Mouse (Mus musculus) forebrain, postnatal 0 days (tissue): ENCODE measurements around the gene Elk3. TPM values are rescaled to one million over a fixed set of nuclear protein-coding genes. Genes with fewer than 3 reads are reported as not detected.

ENCODE experiments used
- ATAC-seq: fragments of 200-750 bp; cut with Nextera tagmentation; 2 replicates; pipeline ENCODE4 v1.8.0; 2017; ENCODE audit warnings: mild to moderate bottlenecking, moderate library complexity
- DNase-seq: peaks from one replicate; pipeline ENCODE4 v3.0.0-alpha.2; 2015
- H3K27ac ChIP-seq: fragments of 300-500 bp; sonication (generic); 2 replicates; pipeline ENCODE4 v1.5.1; 2014; ENCODE audit warnings: low read depth, mild to moderate bottlenecking, antibody characterized with exemption, low read length, moderate library complexity, mixed read lengths
- H3K27me3 ChIP-seq: fragments of 300-500 bp; sonication (generic); 2 replicates; pipeline ENCODE4 v1.6.1; 2014; ENCODE audit warnings: mild to moderate bottlenecking, low read length, mixed read lengths; ENCODE audit not compliant: insufficient read depth
- H3K36me3 ChIP-seq: fragments of 300-500 bp; sonication (generic); 2 replicates; pipeline ENCODE4 v1.6.1; 2014; ENCODE audit warnings: mild to moderate bottlenecking, moderate library complexity; ENCODE audit not compliant: insufficient read depth
- H3K4me1 ChIP-seq: fragments of 300-500 bp; sonication (generic); 2 replicates; pipeline ENCODE4 v1.6.1; 2014; ENCODE audit warnings: antibody characterized with exemption; ENCODE audit not compliant: insufficient read depth
- H3K4me2 ChIP-seq: fragments of 300-500 bp; sonication (generic); 2 replicates; pipeline ENCODE4 v1.6.1; 2014; ENCODE audit warnings: low read depth, mild to moderate bottlenecking, moderate library complexity
- H3K4me3 ChIP-seq: fragments of 300-500 bp; sonication (generic); 2 replicates; pipeline ENCODE4 v1.5.1; 2014; ENCODE audit warnings: low read depth, low read length, mixed read lengths
- H3K9ac ChIP-seq: fragments of 300-500 bp; sonication (generic); 2 replicates; pipeline ENCODE4 v1.6.1; 2014; ENCODE audit warnings: mild to moderate bottlenecking
- H3K9me3 ChIP-seq: fragments of 300-500 bp; sonication (generic); 2 replicates; pipeline ENCODE4 v1.6.1; 2016; ENCODE audit warnings: low read length
- CTCF ChIP-seq: sonication (generic); IDR thresholded peaks from 2 replicates; pipeline ENCODE4 v1.5.1; 2016; ENCODE audit warnings: antibody characterized with exemption, control low read depth, low read depth
- WGBS: fragments of 180-500 bp; shearing (Covaris S2); extraction: QIAGEN DNeasy Blood & Tissue Kit; methylation state at CpG from one replicate; pipeline ENCODE4 v1.1.7; 2014; 5-methylcytosine and 5-hydroxymethylcytosine counted together
- polyA plus RNA-seq: library from polyadenylated mRNA; unstranded; fragments of >200 nt; fragmentation: Nextera tagmentation; extraction: Ambion mirVana; gene quantifications from 2 replicates; pipeline ENCODE4 v1.2.1, GENCODE M21; 2015
- total RNA-seq: library from RNA; depleted of rRNA; stranded (reverse); fragments of >200 nt; gene quantifications from 2 replicates; pipeline ENCODE4 v1.2.3, GENCODE M21; 2014

Elk3 gene
- total and polyA plus RNA-seq, 2 experiments from 2014 or later, result 6.2 to 8.8 TPM

DNA sequence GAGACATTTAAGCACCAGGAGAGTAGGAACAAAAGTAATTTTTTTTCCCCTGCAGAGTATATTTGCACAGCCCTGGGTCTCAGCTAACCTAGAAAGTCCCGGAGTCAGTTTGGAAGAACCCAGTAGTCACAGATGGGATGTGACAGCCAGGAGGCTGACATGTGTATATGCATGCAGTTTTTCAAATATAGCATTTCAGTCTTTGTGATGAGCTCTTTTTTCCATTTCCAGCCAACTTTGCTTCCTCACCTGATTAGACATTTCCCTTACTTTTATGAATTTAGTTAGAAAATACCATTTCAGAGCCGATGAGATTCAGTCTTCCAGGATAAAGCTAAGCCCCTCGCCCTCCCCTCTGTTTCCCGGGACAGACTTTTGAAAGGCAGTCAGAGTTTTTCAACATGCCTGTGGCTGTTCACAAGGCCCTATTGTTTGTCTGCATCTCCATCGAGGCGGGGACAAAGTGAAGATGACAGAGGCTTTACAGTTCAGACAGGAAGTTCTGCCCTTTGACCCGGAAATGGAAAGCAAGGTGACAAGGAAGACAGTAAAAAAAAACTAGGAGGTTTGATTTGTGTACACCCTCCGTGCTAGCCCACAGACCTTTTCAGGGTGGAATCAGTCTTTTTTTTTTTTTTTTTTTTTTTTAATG lies 44.5 kb upstream of the Elk3 start:
- no peaks in the 10 kb centered on the region for H3K4me1 ChIP-seq
- no peak overlapping the region for H3K9ac ChIP-seq
- DNase-seq, result peak; percentile 26
- H3K4me3 ChIP-seq, result no peak overlapping the region
- no peaks in the 10 kb centered on the region for H3K9me3 ChIP-seq
- no peaks in the 10 kb centered on the region for H3K36me3 ChIP-seq
- no peak overlapping the region for H3K4me2 ChIP-seq
- no peaks in the 10 kb centered on the region for H3K27me3 ChIP-seq
- TF ChIP-seq CTCF, result no peak
- H3K27ac ChIP-seq, result no peak overlapping the region
- no peak for ATAC-seq
- 46% methylated on average over 8 of the region's 8 CpGs for WGBS

GRCm38 (mm10) chr10:93353545-93354326 lies 42.8 kb upstream of the Elk3 start:
- H3K27me3 ChIP-seq, result no peaks in the 10 kb centered on the region
- ATAC-seq (no peak), DNase-seq (no peak)
- H3K4me1 ChIP-seq, result no peaks in the 10 kb centered on the region
- no peak overlapping the region for H3K27ac ChIP-seq
- H3K4me2 ChIP-seq, result no peak overlapping the region
- no peaks in the 10 kb centered on the region for H3K36me3 ChIP-seq
- no peak overlapping the region for H3K9ac ChIP-seq
- no peak overlapping the region for H3K4me3 ChIP-seq
- WGBS, result 86% methylated on average over 10 of the region's 10 CpGs
- no peaks in the 10 kb centered on the region for H3K9me3 ChIP-seq
- TF ChIP-seq CTCF, result no peak

DNA sequence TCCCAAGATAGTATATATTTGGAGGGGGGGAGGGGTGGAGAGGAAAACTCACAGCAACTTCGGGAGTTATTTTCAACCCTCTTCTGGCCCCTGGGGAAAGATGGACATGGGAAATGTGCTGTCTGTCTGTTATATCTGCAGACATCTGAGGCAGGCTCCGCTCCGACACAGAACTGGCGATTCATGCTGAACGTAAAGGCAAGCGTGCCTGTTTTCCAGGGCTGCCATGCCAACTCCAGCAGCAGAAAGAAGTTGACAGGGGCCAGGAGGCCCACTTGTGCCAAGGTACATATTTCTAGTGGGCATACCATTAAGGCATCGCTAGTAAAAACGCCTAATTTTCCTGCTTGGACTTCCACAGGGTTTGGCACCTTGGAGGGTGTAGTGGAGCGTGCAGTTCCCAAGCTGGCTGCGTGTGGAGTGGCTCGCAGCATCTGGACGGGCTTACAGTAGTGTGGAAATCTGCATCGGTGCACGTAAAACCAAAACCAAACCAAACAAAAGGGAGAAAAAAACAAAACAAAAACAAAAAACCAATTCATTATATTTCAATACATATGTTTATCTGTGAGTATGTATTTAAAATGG lies 37.1 kb upstream of the Elk3 start:
- no peak for ATAC-seq
- Histone ChIP-seq H3K9me3 (no peaks in the 10 kb centered on the region), H3K27me3 (no peaks in the 10 kb centered on the region), H3K27ac (no peak overlapping the region), H3K9ac (no peak overlapping the region), H3K4me1 (no peaks in the 10 kb centered on the region), H3K4me3 (no peak overlapping the region), H3K4me2 (no peak overlapping the region), H3K36me3 (no peaks in the 10 kb centered on the region)
- DNase-seq, result no peak
- TF ChIP-seq CTCF, result no peak
- WGBS, result 54% methylated on average over 14 of the region's 14 CpGs

DNA sequence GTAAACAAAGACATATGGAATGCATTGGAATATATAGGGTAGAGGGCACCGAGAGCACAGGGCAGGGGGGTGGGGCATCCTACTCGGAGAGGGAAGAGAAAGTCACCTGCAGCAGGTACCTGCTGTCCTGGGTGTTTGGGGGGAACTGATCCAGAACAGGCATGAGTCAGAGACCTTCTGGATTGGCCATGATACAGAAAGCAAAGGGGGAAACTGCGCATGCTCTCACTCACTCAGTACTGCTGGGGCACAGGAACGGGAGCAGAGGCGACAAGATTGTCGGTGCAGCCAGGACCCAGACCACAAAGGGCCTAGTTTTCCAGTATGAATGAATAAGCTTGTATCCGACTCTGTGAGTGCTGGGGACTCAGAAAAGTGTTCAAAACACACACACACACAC lies 36.5 kb upstream of the Elk3 start:
- Histone ChIP-seq H3K4me2 (no peak overlapping the region), H3K4me3 (no peak overlapping the region), H3K27ac (no peak overlapping the region), H3K4me1 (no peaks in the 10 kb centered on the region), H3K9ac (no peak overlapping the region), H3K36me3 (no peaks in the 10 kb centered on the region), H3K27me3 (no peaks in the 10 kb centered on the region), H3K9me3 (no peaks in the 10 kb centered on the region)
- no peak for DNase-seq
- TF ChIP-seq CTCF, result no peak
- ATAC-seq, result no peak
- WGBS, result 60% methylated on average over 7 of the region's 7 CpGs

DNA sequence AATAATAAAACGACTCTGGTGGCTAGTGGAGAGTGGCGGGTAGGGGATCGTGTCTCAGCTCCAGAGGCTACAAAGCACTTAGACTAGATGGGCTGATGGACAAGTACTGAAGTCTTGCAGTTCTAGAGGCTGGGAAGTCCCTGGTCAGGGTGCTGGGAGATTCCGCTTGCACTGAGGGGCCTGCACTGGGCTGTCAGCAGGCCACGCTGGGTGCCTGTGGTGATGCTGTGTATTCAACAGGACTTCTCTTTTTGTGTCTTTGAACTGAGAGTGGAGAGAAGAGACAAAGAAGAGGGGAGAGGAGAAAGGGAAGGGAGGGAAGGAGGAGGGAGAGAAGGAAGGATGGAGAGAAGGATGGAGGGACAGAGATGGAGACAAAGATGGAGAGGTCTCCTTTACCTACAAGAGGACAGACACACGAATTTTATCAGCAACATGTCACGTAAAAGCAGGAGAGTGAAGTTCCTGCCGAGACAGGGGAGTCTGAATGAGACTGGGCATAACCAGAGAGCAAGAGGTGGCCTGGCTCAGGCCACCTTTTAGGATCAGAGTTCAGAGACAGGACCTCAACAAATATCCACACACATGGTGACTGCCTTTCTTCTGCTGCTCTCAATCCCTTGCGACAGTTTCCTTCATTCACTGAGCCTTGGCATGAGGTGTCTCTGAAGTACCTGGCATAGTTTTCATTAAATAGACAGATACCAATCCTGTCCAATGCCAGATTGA lies 35.4 kb upstream of the Elk3 start:
- no peak for ATAC-seq
- no peaks in the 10 kb centered on the region for H3K4me1 ChIP-seq
- no peak overlapping the region for H3K9ac ChIP-seq
- no peaks in the 10 kb centered on the region for H3K27me3 ChIP-seq
- H3K9me3 ChIP-seq, result no peaks in the 10 kb centered on the region
- H3K36me3 ChIP-seq, result no peaks in the 10 kb centered on the region
- 85% methylated on average over 9 of the region's 9 CpGs for WGBS
- DNase-seq, result no peak
- H3K4me2 ChIP-seq, result no peak overlapping the region
- no peak overlapping the region for H3K4me3 ChIP-seq
- H3K27ac ChIP-seq, result no peak overlapping the region
- no peak for TF ChIP-seq CTCF

- no peak overlapping the region for H3K4me2 ChIP-seq
- no peaks in the 10 kb centered on the region for H3K36me3 ChIP-seq
- DNase-seq, result no peak
- TF ChIP-seq CTCF, result no peak
- peaks cover 3% of the 10 kb centered on the region; the same call in 1 of the 2 replicates for H3K9me3 ChIP-seq
- ATAC-seq, result no peak
- no peak overlapping the region for H3K27ac ChIP-seq
- no peaks in the 10 kb centered on the region for H3K4me1 ChIP-seq
- H3K9ac ChIP-seq, result no peak overlapping the region
- H3K27me3 ChIP-seq, result no peaks in the 10 kb centered on the region
- H3K4me3 ChIP-seq, result no peak overlapping the region
- WGBS, result 84% methylated on average over 2 of the region's 2 CpGs
Measured at GRCm38 (mm10) chr10:93345497-93345896, 34.6 kb upstream of the Elk3 start.
